Mouse (Mus musculus): ENCODE data around the gene Lrrc72. TPM values are rescaled to one million over a fixed set of nuclear protein-coding genes. Genes with fewer than 3 reads are reported as not detected.
"Not testable (repeated sequence)": the region's sequence is repeated elsewhere in the genome, so short reads cannot be mapped to it uniquely, and the experiment has no call there.

The Lrrc72 gene
- polyA plus RNA-seq, 1 experiment from 2014 or later: not detected

GRCm38 (mm10) chr12:36216230-36216629, 37.0 kb downstream of the Lrrc72 start:
- no peak for ATAC-seq (ENCODE audit: low read depth)
- H3K36me3 ChIP-seq: no peaks in the 10 kb centered on the region
- H3K9ac ChIP-seq: no peak overlapping the region
- H3K4me1 ChIP-seq (replicated peaks): no peaks in the 10 kb centered on the region
- no peak overlapping the region for H3K27ac ChIP-seq (replicated peaks)
- 62% methylated on average over 4 of the region's 4 CpGs for WGBS
- no peaks in the 10 kb centered on the region for H3K27me3 ChIP-seq
- H3K4me2 ChIP-seq: no peak overlapping the region
- H3K9me3 ChIP-seq: no peaks in the 10 kb centered on the region
- H3K4me3 ChIP-seq: no peak overlapping the region

DNA sequence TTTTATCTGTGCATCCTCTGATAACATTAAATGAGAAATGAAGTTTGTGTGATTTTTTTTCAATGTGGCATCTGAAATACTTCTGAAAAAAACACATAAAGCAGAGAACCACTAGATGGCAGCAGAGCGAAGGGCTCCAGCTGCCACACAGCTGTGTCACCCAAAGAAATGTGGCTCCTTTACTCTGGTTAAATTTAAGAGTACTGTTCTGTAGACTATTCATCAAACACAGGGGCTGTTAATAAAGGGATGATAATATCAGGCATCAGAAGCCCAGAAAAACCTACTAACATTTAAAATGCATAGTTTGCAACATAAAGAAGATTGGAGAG, 38.1 kb downstream of the Lrrc72 start:
- no peaks in the 10 kb centered on the region for H3K36me3 ChIP-seq
- no peak overlapping the region for H3K4me2 ChIP-seq
- H3K27me3 ChIP-seq: no peaks in the 10 kb centered on the region
- H3K4me1 ChIP-seq (replicated peaks): no peaks in the 10 kb centered on the region
- ATAC-seq (ENCODE audit: low read depth): peak; percentile 88
- no peaks in the 10 kb centered on the region for H3K9me3 ChIP-seq
- no peak overlapping the region for H3K4me3 ChIP-seq
- H3K27ac ChIP-seq (replicated peaks): no peak overlapping the region
- 0% methylated on average over 1 of the region's 1 CpGs for WGBS
- H3K9ac ChIP-seq: no peak overlapping the region

- 47% methylated on average over 8 of the region's 8 CpGs for WGBS
- no peaks in the 10 kb centered on the region for H3K4me1 ChIP-seq (replicated peaks)
- H3K4me2 ChIP-seq: no peak overlapping the region
- H3K4me3 ChIP-seq: no peak overlapping the region
- H3K27ac ChIP-seq (replicated peaks): no peak overlapping the region
- H3K9ac ChIP-seq: no peak overlapping the region
- H3K36me3 ChIP-seq: no peaks in the 10 kb centered on the region
- ATAC-seq (ENCODE audit: low read depth): 0 out of 2 replicates have a peak, but pooled peaks have one; percentile 49
- no peaks in the 10 kb centered on the region for H3K9me3 ChIP-seq
- no peaks in the 10 kb centered on the region for H3K27me3 ChIP-seq
These were observed 38.6 kb downstream of the Lrrc72 start for GRCm38 (mm10) chr12:36214389-36215148.

DNA sequence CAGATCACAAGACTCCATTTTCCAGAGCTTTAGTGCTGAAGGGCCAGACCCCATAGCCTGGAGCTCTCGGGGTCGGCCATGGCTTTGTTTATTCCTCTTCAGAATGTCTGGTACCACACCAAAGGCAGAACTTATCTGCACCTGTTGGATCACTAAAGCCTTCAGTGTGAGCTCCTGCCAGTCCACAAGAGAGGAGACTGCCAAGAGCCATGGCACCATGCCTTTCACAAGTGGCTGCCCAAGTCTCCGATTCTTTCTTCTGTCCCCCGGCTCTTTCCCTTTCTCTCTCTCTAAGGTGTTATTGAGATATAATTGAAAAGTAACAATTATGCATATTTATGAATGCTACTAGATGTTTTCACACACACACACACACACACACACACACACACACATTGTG, 43.1 kb downstream of the Lrrc72 start:
- Histone ChIP-seq H3K9me3 (no peaks in the 10 kb centered on the region), H3K9ac (no peak overlapping the region), H3K27me3 (no peaks in the 10 kb centered on the region), H3K36me3 (no peaks in the 10 kb centered on the region), H3K4me2 (no peak overlapping the region), H3K4me1 (replicated peaks) (peaks cover 13% of the 10 kb centered on the region), H3K27ac (replicated peaks) (no peak overlapping the region), H3K4me3 (no peak overlapping the region)
- WGBS: 86% methylated on average over 4 of the region's 4 CpGs
- ATAC-seq (ENCODE audit: low read depth): no peak

DNA sequence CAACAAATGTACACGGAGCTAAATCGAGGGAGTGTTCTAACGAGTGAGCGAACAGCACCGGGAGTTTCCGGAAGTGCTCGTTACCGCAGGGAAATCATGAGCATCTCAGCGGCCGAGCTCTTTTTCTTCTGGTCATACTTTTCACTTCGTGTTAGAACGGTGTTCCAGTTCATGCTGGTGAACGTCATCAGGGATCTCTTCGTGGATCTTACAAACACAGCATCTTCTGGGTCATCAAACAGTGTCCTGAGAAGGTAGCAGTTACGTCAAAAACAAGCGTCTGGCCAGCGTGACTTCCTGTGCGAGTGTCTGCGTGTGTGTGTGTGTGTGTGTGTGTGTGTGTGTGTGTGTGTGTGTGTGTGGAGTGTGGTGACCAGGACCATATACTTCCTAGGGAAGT, 44.7 kb downstream of the Lrrc72 start:
- Histone ChIP-seq H3K36me3 (no peaks in the 10 kb centered on the region), H3K4me3 (no peak overlapping the region), H3K4me1 (replicated peaks) (peaks cover 13% of the 10 kb centered on the region), H3K27ac (replicated peaks) (no peak overlapping the region), H3K27me3 (no peaks in the 10 kb centered on the region), H3K9ac (no peak overlapping the region), H3K4me2 (peak overlapping the region; percentile 43), H3K9me3 (no peaks in the 10 kb centered on the region)
- no peak for ATAC-seq (ENCODE audit: low read depth)
- 70% methylated on average over 19 of the region's 19 CpGs for WGBS

GRCm38 (mm10) chr12:36207800-36208148, 45.4 kb downstream of the Lrrc72 start:
- H3K27me3 ChIP-seq: no peaks in the 10 kb centered on the region
- 48% methylated on average over 7 of the region's 7 CpGs for WGBS
- H3K4me2 ChIP-seq: peak overlapping the region; percentile 43
- no peaks in the 10 kb centered on the region for H3K9me3 ChIP-seq
- peak overlapping the region; percentile 13; the same call in 1 of the 2 replicates for H3K4me3 ChIP-seq
- H3K4me1 ChIP-seq (replicated peaks): peaks cover 13% of the 10 kb centered on the region
- H3K9ac ChIP-seq: no peak overlapping the region
- H3K27ac ChIP-seq (replicated peaks): peak overlapping the region; percentile 68
- peak; percentile 54 for ATAC-seq (ENCODE audit: low read depth)
- no peaks in the 10 kb centered on the region for H3K36me3 ChIP-seq

DNA sequence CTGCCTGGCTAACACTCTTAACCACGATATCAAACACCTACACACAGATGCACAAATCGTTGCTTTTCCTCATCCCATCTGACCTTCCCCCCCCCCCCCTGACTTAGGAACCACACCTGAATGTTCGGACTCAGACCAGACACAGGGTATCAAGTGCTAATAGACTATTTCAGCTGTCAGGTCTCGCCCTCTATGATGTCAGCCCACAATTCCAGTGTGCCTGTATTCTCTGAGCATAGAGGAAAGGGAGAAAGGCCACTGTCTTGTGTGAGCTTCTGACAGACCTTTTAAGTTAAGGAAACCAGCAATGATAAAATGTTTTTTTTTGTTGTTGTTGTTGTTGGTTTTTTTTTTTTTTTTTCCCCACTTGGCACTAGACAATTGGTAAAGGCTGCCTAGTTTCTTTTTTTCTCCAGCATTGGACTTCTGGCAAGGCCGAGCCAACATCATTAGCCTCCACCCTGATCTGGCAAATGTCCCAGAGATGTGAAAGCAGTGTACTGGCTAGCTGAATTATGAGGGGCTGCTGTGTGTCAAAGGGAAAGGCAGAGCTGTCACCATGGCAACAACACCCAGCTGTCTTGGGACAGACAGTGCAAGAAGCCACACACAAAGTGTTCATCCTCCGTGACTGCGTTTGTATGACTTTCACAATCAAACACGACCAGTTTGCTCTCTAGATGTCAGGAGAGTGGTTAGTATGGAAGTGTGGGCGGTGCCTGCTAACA, 46.0 kb downstream of the Lrrc72 start:
- H3K27me3 ChIP-seq: no peaks in the 10 kb centered on the region
- WGBS: 33% methylated on average over 9 of the region's 9 CpGs
- H3K4me3 ChIP-seq: peak overlapping the region; percentile 13; the same call in 1 of the 2 replicates
- peaks cover 13% of the 10 kb centered on the region for H3K4me1 ChIP-seq (replicated peaks)
- peak overlapping the region; percentile 68 for H3K27ac ChIP-seq (replicated peaks)
- H3K9ac ChIP-seq: no peak overlapping the region
- peak overlapping the region; percentile 43 for H3K4me2 ChIP-seq
- ATAC-seq (ENCODE audit: low read depth): peak; percentile 99
- no peaks in the 10 kb centered on the region for H3K36me3 ChIP-seq
- no peaks in the 10 kb centered on the region for H3K9me3 ChIP-seq

- H3K36me3 ChIP-seq; H3K27me3 ChIP-seq; H3K27ac ChIP-seq (replicated peaks); H3K4me3 ChIP-seq; H3K9ac ChIP-seq; H3K9me3 ChIP-seq; ATAC-seq (ENCODE audit: low read depth); H3K4me2 ChIP-seq: not testable (repeated sequence)
- H3K4me1 ChIP-seq (replicated peaks): peaks cover 13% of the 10 kb centered on the region
- WGBS: 47% methylated on average over 5 of the region's 5 CpGs
These were observed 47.5 kb downstream of the Lrrc72 start for GRCm38 (mm10) chr12:36205579-36206119.

DNA sequence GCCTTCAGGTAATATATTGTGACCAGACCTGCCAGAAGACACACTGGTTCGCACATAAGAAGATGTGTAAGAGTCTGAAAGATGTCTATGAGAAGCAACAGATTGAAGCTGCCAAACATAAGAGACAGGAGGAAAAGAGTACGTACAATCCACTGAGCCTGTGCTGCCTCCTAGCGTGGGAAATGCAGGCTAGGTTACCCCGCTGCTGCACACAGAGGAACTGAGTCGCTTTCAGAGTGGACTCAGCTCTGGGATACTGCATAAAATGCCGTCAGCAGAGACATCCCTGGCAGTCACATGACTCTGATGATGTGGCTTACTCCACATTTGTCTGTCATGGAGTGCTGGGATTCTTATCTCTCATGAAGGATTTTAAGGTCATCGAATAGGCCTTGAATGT, 58.2 kb downstream of the Lrrc72 start:
- no peak overlapping the region for H3K4me3 ChIP-seq
- peaks cover 77% of the 10 kb centered on the region for H3K36me3 ChIP-seq
- 94% methylated on average over 7 of the region's 7 CpGs for WGBS
- no peak overlapping the region for H3K27ac ChIP-seq (replicated peaks)
- peaks cover 19% of the 10 kb centered on the region for H3K9me3 ChIP-seq
- H3K4me2 ChIP-seq: no peak overlapping the region
- ATAC-seq (ENCODE audit: low read depth): no peak
- no peaks in the 10 kb centered on the region for H3K4me1 ChIP-seq (replicated peaks)
- H3K27me3 ChIP-seq: no peaks in the 10 kb centered on the region
- H3K9ac ChIP-seq: no peak overlapping the region

DNA sequence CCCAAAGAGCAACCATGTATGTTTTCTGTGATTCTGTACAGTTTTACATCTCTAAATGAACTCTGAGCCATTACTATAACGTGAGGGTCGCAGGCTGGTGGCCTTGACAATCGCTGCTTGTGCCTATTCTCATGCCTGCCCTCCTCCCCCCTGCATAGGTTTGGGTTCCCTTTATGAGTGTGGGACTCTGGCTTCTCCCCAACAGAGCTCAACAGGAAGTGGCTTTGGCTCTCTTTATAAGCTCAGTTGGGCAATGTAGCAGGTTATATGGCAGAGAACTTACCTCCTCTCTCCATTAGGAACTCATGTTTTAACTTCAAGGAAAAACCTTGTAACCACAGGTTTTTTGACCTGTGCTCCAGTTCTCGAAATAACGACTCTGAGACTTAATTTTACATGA, 62.9 kb downstream of the Lrrc72 start:
- no peak overlapping the region for H3K4me2 ChIP-seq
- WGBS: 87% methylated on average over 5 of the region's 5 CpGs
- no peak overlapping the region for H3K27ac ChIP-seq (replicated peaks)
- H3K9me3 ChIP-seq: no peaks in the 10 kb centered on the region
- H3K4me3 ChIP-seq: no peak overlapping the region
- ATAC-seq (ENCODE audit: low read depth): no peak
- peaks cover 83% of the 10 kb centered on the region for H3K36me3 ChIP-seq
- no peaks in the 10 kb centered on the region for H3K4me1 ChIP-seq (replicated peaks)
- no peaks in the 10 kb centered on the region for H3K27me3 ChIP-seq
- no peak overlapping the region for H3K9ac ChIP-seq

DNA sequence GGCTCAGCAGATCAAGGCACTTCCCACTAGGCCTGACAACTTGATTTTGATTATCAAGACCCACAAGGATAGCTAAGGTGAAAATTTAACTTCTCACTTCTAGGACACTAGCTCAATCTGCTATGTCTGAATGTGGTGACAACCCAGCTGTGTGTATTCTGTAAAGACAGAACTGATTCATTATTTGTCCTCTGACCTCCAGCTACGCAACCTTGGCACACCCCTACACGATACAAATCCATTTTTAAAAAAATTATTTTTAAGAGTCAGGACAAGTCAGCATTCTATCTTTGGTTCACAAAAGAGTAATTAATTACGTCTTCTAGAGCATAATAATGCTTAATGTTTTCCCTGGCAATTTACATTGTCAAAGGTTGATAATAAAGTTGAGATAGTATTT, 63.6 kb downstream of the Lrrc72 start:
- H3K9ac ChIP-seq: no peak overlapping the region
- H3K4me3 ChIP-seq: no peak overlapping the region
- H3K4me2 ChIP-seq: no peak overlapping the region
- H3K9me3 ChIP-seq: no peaks in the 10 kb centered on the region
- no peak overlapping the region for H3K27ac ChIP-seq (replicated peaks)
- H3K27me3 ChIP-seq: no peaks in the 10 kb centered on the region
- no peaks in the 10 kb centered on the region for H3K4me1 ChIP-seq (replicated peaks)
- ATAC-seq (ENCODE audit: low read depth): no peak
- 93% methylated on average over 3 of the region's 3 CpGs for WGBS
- peaks cover 79% of the 10 kb centered on the region for H3K36me3 ChIP-seq

DNA sequence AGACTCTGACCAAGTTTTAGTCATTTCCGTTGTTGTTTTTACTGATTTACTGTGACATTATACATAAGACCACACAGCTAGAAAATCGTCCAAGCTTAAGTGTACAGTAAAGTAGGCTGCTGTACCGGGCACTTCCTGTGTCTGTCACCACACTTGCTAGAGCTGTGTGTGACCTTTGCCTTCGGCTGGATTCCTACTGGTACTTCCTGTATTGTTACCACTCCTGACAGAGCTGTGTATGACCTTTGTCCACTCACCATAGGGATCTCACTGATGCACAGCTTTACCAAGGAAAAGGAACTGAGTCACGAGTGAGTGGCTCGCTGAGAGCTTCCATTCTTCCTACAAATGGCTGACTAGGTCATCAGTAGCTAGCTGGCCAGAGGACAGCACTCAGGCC, 66.1 kb downstream of the Lrrc72 start:
- Histone ChIP-seq H3K4me3 (no peak overlapping the region), H3K4me2 (no peak overlapping the region), H3K27ac (replicated peaks) (no peak overlapping the region), H3K27me3 (no peaks in the 10 kb centered on the region), H3K9ac (no peak overlapping the region), H3K9me3 (no peaks in the 10 kb centered on the region), H3K36me3 (peaks cover 84% of the 10 kb centered on the region), H3K4me1 (replicated peaks) (no peaks in the 10 kb centered on the region)
- ATAC-seq (ENCODE audit: low read depth): no peak
- WGBS: 78% methylated on average over 6 of the region's 6 CpGs
